Mouse (Mus musculus): ENCODE measurements at regions not wholly inside any gene's neighbourhood (a gene's known extent, or its start where the extent isn't known, plus 50 kb on each side); places are given as distances from the start of the nearest gene placed in this dataset.

- ATAC-seq (replicated peaks; ENCODE audit: low FRiP score) (no peak), DNase-seq (ENCODE audit: low spot score) (no peak)
- H3K4me1 ChIP-seq (replicated peaks; ENCODE audit: control insufficient read depth, insufficient read depth, low read length) = no peaks in the 10 kb centered on the region
- no peaks in the 10 kb centered on the region for H3K27me3 ChIP-seq (replicated peaks; ENCODE audit: control insufficient read depth, insufficient read depth, low read length)
- H3K9ac ChIP-seq (ENCODE audit: low read depth, low read length) = no peak overlapping the region
- no peak overlapping the region for H3K4me3 ChIP-seq (ENCODE audit: low read depth, low read length)
- 67% methylated on average over 10 of the region's 10 CpGs for WGBS
- H3K27ac ChIP-seq (ENCODE audit: low read depth, low read length) = no peak overlapping the region
- no peaks in the 10 kb centered on the region for H3K36me3 ChIP-seq (ENCODE audit: control insufficient read depth, insufficient read depth, low read length)
- no peaks in the 10 kb centered on the region for H3K9me3 ChIP-seq (ENCODE audit: control insufficient read depth, low read length)
- H3K4me2 ChIP-seq = no peak overlapping the region
Measured at GRCm38 (mm10) chr13:70214022-70214654, 411.9 kb downstream of the Med10 start.

- H3K9me3 ChIP-seq (ENCODE audit: control insufficient read depth, low read length) = no peaks in the 10 kb centered on the region
- no peak overlapping the region for H3K4me3 ChIP-seq (ENCODE audit: low read depth, low read length)
- no peak overlapping the region for H3K27ac ChIP-seq (ENCODE audit: low read depth, low read length)
- H3K27me3 ChIP-seq (replicated peaks; ENCODE audit: control insufficient read depth, insufficient read depth, low read length) = no peaks in the 10 kb centered on the region
- 78% methylated on average over 6 of the region's 6 CpGs for WGBS
- H3K36me3 ChIP-seq (ENCODE audit: control insufficient read depth, insufficient read depth, low read length) = no peaks in the 10 kb centered on the region
- ATAC-seq (replicated peaks; ENCODE audit: low FRiP score) = no peak
- H3K4me2 ChIP-seq = no peak overlapping the region
- no peak for DNase-seq (ENCODE audit: low spot score)
- no peaks in the 10 kb centered on the region for H3K4me1 ChIP-seq (replicated peaks; ENCODE audit: control insufficient read depth, insufficient read depth, low read length)
- H3K9ac ChIP-seq (ENCODE audit: low read depth, low read length) = no peak overlapping the region
Measured at GRCm38 (mm10) chr13:70216134-70216533, 413.9 kb downstream of the Med10 start.

GRCm38 (mm10) chr13:70217429-70218133, 415.4 kb downstream of the Med10 start:
- H3K27me3 ChIP-seq (replicated peaks; ENCODE audit: control insufficient read depth, insufficient read depth, low read length) = no peaks in the 10 kb centered on the region
- H3K27ac ChIP-seq (ENCODE audit: low read depth, low read length) = no peak overlapping the region
- H3K4me3 ChIP-seq (ENCODE audit: low read depth, low read length) = no peak overlapping the region
- ATAC-seq (replicated peaks; ENCODE audit: low FRiP score) = no peak
- H3K36me3 ChIP-seq (ENCODE audit: control insufficient read depth, insufficient read depth, low read length) = no peaks in the 10 kb centered on the region
- H3K9ac ChIP-seq (ENCODE audit: low read depth, low read length) = no peak overlapping the region
- 78% methylated on average over 15 of the region's 15 CpGs for WGBS
- no peak for DNase-seq (ENCODE audit: low spot score)
- no peak overlapping the region for H3K4me2 ChIP-seq
- H3K9me3 ChIP-seq (ENCODE audit: control insufficient read depth, low read length) = no peaks in the 10 kb centered on the region
- no peaks in the 10 kb centered on the region for H3K4me1 ChIP-seq (replicated peaks; ENCODE audit: control insufficient read depth, insufficient read depth, low read length)

GRCm38 (mm10) chr13:70223485-70223884, 413.9 kb downstream of the Ice1 start:
- Histone ChIP-seq H3K27ac (ENCODE audit: low read depth, low read length) (no peak overlapping the region), H3K9ac (ENCODE audit: low read depth, low read length) (no peak overlapping the region), H3K9me3 (ENCODE audit: control insufficient read depth, low read length) (no peaks in the 10 kb centered on the region), H3K4me3 (ENCODE audit: low read depth, low read length) (no peak overlapping the region), H3K4me2 (no peak overlapping the region), H3K4me1 (replicated peaks; ENCODE audit: control insufficient read depth, insufficient read depth, low read length) (no peaks in the 10 kb centered on the region), H3K36me3 (ENCODE audit: control insufficient read depth, insufficient read depth, low read length) (no peaks in the 10 kb centered on the region), H3K27me3 (replicated peaks; ENCODE audit: control insufficient read depth, insufficient read depth, low read length) (no peaks in the 10 kb centered on the region)
- 78% methylated on average over 5 of the region's 5 CpGs for WGBS
- DNase-seq (ENCODE audit: low spot score) = no peak
- ATAC-seq (replicated peaks; ENCODE audit: low FRiP score) = no peak

- 72% methylated on average over 6 of the region's 6 CpGs for WGBS
Measured at GRCm38 (mm10) chr13:70227167-70227566, 410.3 kb downstream of the Ice1 start.

GRCm38 (mm10) chr13:70233896-70234799, 403.3 kb downstream of the Ice1 start:
- 39% methylated on average over 22 of the region's 22 CpGs for WGBS
- Histone ChIP-seq H3K4me3 (ENCODE audit: low read depth, low read length) (no peak overlapping the region), H3K36me3 (ENCODE audit: control insufficient read depth, insufficient read depth, low read length) (no peaks in the 10 kb centered on the region), H3K27ac (ENCODE audit: low read depth, low read length) (no peak overlapping the region), H3K4me1 (replicated peaks; ENCODE audit: control insufficient read depth, insufficient read depth, low read length) (no peaks in the 10 kb centered on the region), H3K9ac (ENCODE audit: low read depth, low read length) (no peak overlapping the region), H3K9me3 (ENCODE audit: control insufficient read depth, low read length) (no peaks in the 10 kb centered on the region), H3K27me3 (replicated peaks; ENCODE audit: control insufficient read depth, insufficient read depth, low read length) (no peaks in the 10 kb centered on the region), H3K4me2 (no peak overlapping the region)
- ATAC-seq (replicated peaks; ENCODE audit: low FRiP score) = peak; percentile 43; the same call in 1 of the 2 replicates
- peak; percentile 59 for DNase-seq (ENCODE audit: low spot score)

More at GRCm38 (mm10) chr13:70227167-70227566, 410.3 kb downstream of the Ice1 start:
- Histone ChIP-seq H3K27ac (ENCODE audit: low read depth, low read length) (no peak overlapping the region), H3K4me1 (replicated peaks; ENCODE audit: control insufficient read depth, insufficient read depth, low read length) (no peaks in the 10 kb centered on the region), H3K4me2 (no peak overlapping the region), H3K36me3 (ENCODE audit: control insufficient read depth, insufficient read depth, low read length) (no peaks in the 10 kb centered on the region), H3K27me3 (replicated peaks; ENCODE audit: control insufficient read depth, insufficient read depth, low read length) (no peaks in the 10 kb centered on the region), H3K9me3 (ENCODE audit: control insufficient read depth, low read length) (no peaks in the 10 kb centered on the region), H3K9ac (ENCODE audit: low read depth, low read length) (no peak overlapping the region), H3K4me3 (ENCODE audit: low read depth, low read length) (no peak overlapping the region)
- DNase-seq (ENCODE audit: low spot score) (no peak), ATAC-seq (replicated peaks; ENCODE audit: low FRiP score) (no peak)

- DNase-seq (ENCODE audit: low spot score) (no peak), ATAC-seq (replicated peaks; ENCODE audit: low FRiP score) (no peak)
- WGBS = 91% methylated on average over 4 of the region's 4 CpGs
- Histone ChIP-seq H3K4me3 (ENCODE audit: low read depth, low read length) (no peak overlapping the region), H3K4me2 (no peak overlapping the region), H3K36me3 (ENCODE audit: control insufficient read depth, insufficient read depth, low read length) (no peaks in the 10 kb centered on the region), H3K9me3 (ENCODE audit: control insufficient read depth, low read length) (no peaks in the 10 kb centered on the region), H3K9ac (ENCODE audit: low read depth, low read length) (no peak overlapping the region), H3K4me1 (replicated peaks; ENCODE audit: control insufficient read depth, insufficient read depth, low read length) (no peaks in the 10 kb centered on the region), H3K27me3 (replicated peaks; ENCODE audit: control insufficient read depth, insufficient read depth, low read length) (no peaks in the 10 kb centered on the region), H3K27ac (ENCODE audit: low read depth, low read length) (no peak overlapping the region)
Measured at GRCm38 (mm10) chr13:70243598-70244157, 393.8 kb downstream of the Ice1 start.

GRCm38 (mm10) chr13:70260003-70260496, 377.4 kb downstream of the Ice1 start:
- Histone ChIP-seq H3K9ac (ENCODE audit: low read depth, low read length) (no peak overlapping the region), H3K27me3 (replicated peaks; ENCODE audit: control insufficient read depth, insufficient read depth, low read length) (no peaks in the 10 kb centered on the region), H3K4me3 (ENCODE audit: low read depth, low read length) (no peak overlapping the region), H3K36me3 (ENCODE audit: control insufficient read depth, insufficient read depth, low read length) (no peaks in the 10 kb centered on the region), H3K27ac (ENCODE audit: low read depth, low read length) (no peak overlapping the region), H3K4me1 (replicated peaks; ENCODE audit: control insufficient read depth, insufficient read depth, low read length) (no peaks in the 10 kb centered on the region), H3K9me3 (ENCODE audit: control insufficient read depth, low read length) (no peaks in the 10 kb centered on the region), H3K4me2 (no peak overlapping the region; the same call in 1 of the 2 replicates)
- 53% methylated on average over 12 of the region's 12 CpGs for WGBS
- DNase-seq (ENCODE audit: low spot score) (no peak), ATAC-seq (replicated peaks; ENCODE audit: low FRiP score) (no peak)
